In the genomic region with DNA sequence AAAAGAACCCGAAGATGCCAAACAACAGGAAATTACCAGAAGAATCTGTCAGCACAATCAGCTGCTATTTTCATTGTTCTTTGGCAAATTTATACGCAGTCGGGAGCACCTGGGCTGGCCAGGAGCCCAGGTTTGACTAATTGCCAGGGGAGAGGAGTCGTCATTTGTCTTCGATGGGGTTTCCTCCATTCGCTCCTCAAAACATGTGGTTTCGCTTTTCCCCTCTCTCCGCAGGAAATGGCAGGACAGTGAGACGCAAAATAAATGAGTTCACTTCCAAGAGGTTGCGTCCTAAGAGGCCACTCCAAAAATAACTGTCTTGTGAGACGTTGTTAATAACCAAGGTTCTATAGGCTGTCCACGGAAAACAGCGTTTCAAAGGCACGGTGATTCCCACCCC, we compare ENCODE assay signal across 8 mouse cellular contexts.
DNase-seq lines count a peak whose midpoint lies in the region; ATAC-seq lines count a peak whose summit lies in the region.

No protein-coding gene starts in this region.

- 47% methylated on average over 14 of the region's 14 CpGs for WGBS in hindbrain, embryonic 13.5 days
- 51% methylated on average over 14 of the region's 14 CpGs for WGBS in hindbrain, embryonic 11.5 days
- 23% methylated on average over 14 of the region's 14 CpGs for WGBS in kidney, embryonic 15.5 days
- 55% methylated on average over 14 of the region's 14 CpGs for WGBS in neural tube, embryonic 12.5 days
- WGBS in forebrain, embryonic 11.5 days = 61% methylated on average over 14 of the region's 14 CpGs
- 77% methylated on average over 14 of the region's 14 CpGs for WGBS in midbrain, embryonic 10.5 days

- no peak for DNase-seq in hindbrain, embryonic 11.5 days (ENCODE audit: low spot score)
- peak; percentile 28 for DNase-seq in heart, adult 8-10 months (ENCODE audit: low spot score)
- no peak for DNase-seq in forebrain, embryonic 11.5 days (ENCODE audit: low spot score)
- DNase-seq in midbrain, embryonic 10.5 days (ENCODE audit: low spot score) = no peak

- H3K27ac ChIP-seq in hindbrain, embryonic 13.5 days = no peak overlapping the region
- H3K27ac ChIP-seq in hindbrain, embryonic 11.5 days (ENCODE audit: low read depth, low read length) = no peak overlapping the region
- peak overlapping the region; percentile 45; the same call in 1 of the 2 replicates for H3K27ac ChIP-seq in kidney, embryonic 15.5 days
- no peak overlapping the region for H3K27ac ChIP-seq in neural tube, embryonic 12.5 days
- H3K27ac ChIP-seq in forebrain, embryonic 11.5 days (ENCODE audit: low read depth, low read length) = no peak overlapping the region
- no peak overlapping the region for H3K27ac ChIP-seq in midbrain, embryonic 10.5 days (replicated peaks)

- peaks cover 39% of the 10 kb centered on the region for H3K4me1 ChIP-seq in hindbrain, embryonic 13.5 days (replicated peaks)
- H3K4me1 ChIP-seq in hindbrain, embryonic 11.5 days (replicated peaks; ENCODE audit: control insufficient read depth, insufficient read depth, low read length) = peaks cover 2% of the 10 kb centered on the region; the same call in 1 of the 2 replicates
- peaks cover 28% of the 10 kb centered on the region for H3K4me1 ChIP-seq in kidney, embryonic 15.5 days
- peaks cover 18% of the 10 kb centered on the region for H3K4me1 ChIP-seq in neural tube, embryonic 12.5 days
- peaks cover 4% of the 10 kb centered on the region; the same call in 1 of the 2 replicates for H3K4me1 ChIP-seq in forebrain, embryonic 11.5 days (replicated peaks; ENCODE audit: control insufficient read depth, insufficient read depth, low read length)
- H3K4me1 ChIP-seq in midbrain, embryonic 10.5 days = peaks cover 28% of the 10 kb centered on the region

- H3K4me2 ChIP-seq in hindbrain, embryonic 13.5 days = 0 out of 2 replicates have a peak overlapping the region, but pooled peaks have one; percentile 28
- no peak overlapping the region for H3K4me2 ChIP-seq in hindbrain, embryonic 11.5 days (replicated peaks; ENCODE audit: low read depth, low read length)
- peak overlapping the region; percentile 59 for H3K4me2 ChIP-seq in kidney, embryonic 15.5 days
- H3K4me2 ChIP-seq in neural tube, embryonic 12.5 days (replicated peaks) = 0 out of 2 replicates have a peak overlapping the region, but pooled peaks have one; percentile 1
- no peak overlapping the region for H3K4me2 ChIP-seq in forebrain, embryonic 11.5 days (ENCODE audit: low read depth, low read length, severe bottlenecking)

- no peak for ATAC-seq in hindbrain, embryonic 13.5 days (ENCODE audit: low FRiP score)
- no peak for ATAC-seq in hindbrain, embryonic 11.5 days (ENCODE audit: low FRiP score)
- no peak for ATAC-seq in kidney, embryonic 15.5 days (replicated peaks; ENCODE audit: low FRiP score)
- no peak for ATAC-seq in neural tube, embryonic 12.5 days (ENCODE audit: low FRiP score, low read depth)
- no peak for ATAC-seq in granulocyte monocyte progenitor cell, adult 5-6 weeks (replicated peaks; ENCODE audit: poor library complexity, severe bottlenecking)
- no peak for ATAC-seq in forebrain, embryonic 11.5 days (replicated peaks; ENCODE audit: low FRiP score)

- no peak overlapping the region for H3K4me3 ChIP-seq in hindbrain, embryonic 13.5 days
- no peak overlapping the region for H3K4me3 ChIP-seq in hindbrain, embryonic 11.5 days (ENCODE audit: low read depth, low read length)
- peak overlapping the region; percentile 30 for H3K4me3 ChIP-seq in kidney, embryonic 15.5 days (replicated peaks)
- no peak overlapping the region for H3K4me3 ChIP-seq in neural tube, embryonic 12.5 days
- no peak overlapping the region for H3K4me3 ChIP-seq in forebrain, embryonic 11.5 days (ENCODE audit: low read depth, low read length)
- no peak overlapping the region for H3K4me3 ChIP-seq in midbrain, embryonic 10.5 days

- no peaks in the 10 kb centered on the region for H3K9me3 ChIP-seq in hindbrain, embryonic 13.5 days
- H3K9me3 ChIP-seq in hindbrain, embryonic 11.5 days (ENCODE audit: control insufficient read depth, low read length) = no peaks in the 10 kb centered on the region
- no peaks in the 10 kb centered on the region for H3K9me3 ChIP-seq in kidney, embryonic 15.5 days (replicated peaks)
- no peaks in the 10 kb centered on the region for H3K9me3 ChIP-seq in neural tube, embryonic 12.5 days
- H3K9me3 ChIP-seq in forebrain, embryonic 11.5 days (ENCODE audit: control insufficient read depth, low read length) = no peaks in the 10 kb centered on the region
- no peaks in the 10 kb centered on the region for H3K9me3 ChIP-seq in midbrain, embryonic 10.5 days (replicated peaks)

- H3K36me3 ChIP-seq in hindbrain, embryonic 13.5 days = no peaks in the 10 kb centered on the region
- H3K36me3 ChIP-seq in hindbrain, embryonic 11.5 days (ENCODE audit: control insufficient read depth, insufficient read depth, low read length) = no peaks in the 10 kb centered on the region
- H3K36me3 ChIP-seq in kidney, embryonic 15.5 days = no peaks in the 10 kb centered on the region
- H3K36me3 ChIP-seq in neural tube, embryonic 12.5 days = no peaks in the 10 kb centered on the region
- no peaks in the 10 kb centered on the region for H3K36me3 ChIP-seq in forebrain, embryonic 11.5 days (ENCODE audit: control insufficient read depth, insufficient read depth, low read length)
- H3K36me3 ChIP-seq in midbrain, embryonic 10.5 days = no peaks in the 10 kb centered on the region

- peaks cover 7% of the 10 kb centered on the region for H3K27me3 ChIP-seq in hindbrain, embryonic 13.5 days
- 0 out of 2 replicates have a peak, but pooled peaks cover 8% of the 10 kb centered on the region for H3K27me3 ChIP-seq in hindbrain, embryonic 11.5 days (ENCODE audit: control insufficient read depth, insufficient read depth, low read length)
- H3K27me3 ChIP-seq in kidney, embryonic 15.5 days = peaks cover 53% of the 10 kb centered on the region
- no peaks in the 10 kb centered on the region for H3K27me3 ChIP-seq in neural tube, embryonic 12.5 days (replicated peaks)
- peaks cover 7% of the 10 kb centered on the region for H3K27me3 ChIP-seq in forebrain, embryonic 11.5 days (ENCODE audit: control insufficient read depth, insufficient read depth, low read length)
- peaks cover 90% of the 10 kb centered on the region for H3K27me3 ChIP-seq in midbrain, embryonic 10.5 days (ENCODE audit: low read depth, poor library complexity, severe bottlenecking)

- H3K9ac ChIP-seq in hindbrain, embryonic 13.5 days = no peak overlapping the region
- H3K9ac ChIP-seq in hindbrain, embryonic 11.5 days (ENCODE audit: low read depth, low read length) = no peak overlapping the region
- no peak overlapping the region for H3K9ac ChIP-seq in kidney, embryonic 15.5 days
- H3K9ac ChIP-seq in neural tube, embryonic 12.5 days = no peak overlapping the region
- H3K9ac ChIP-seq in forebrain, embryonic 11.5 days (ENCODE audit: low read length) = no peak overlapping the region

Comparison
In these comparisons a context has a peak if more than half of its experiments do, and no peak if none do; other contexts are left out.
1. H3K4me2 ChIP-seq: peak in hindbrain, embryonic 13.5 days (single experiment), kidney, embryonic 15.5 days (single experiment) and neural tube, embryonic 12.5 days (single experiment); none in hindbrain, embryonic 11.5 days (single experiment) and forebrain, embryonic 11.5 days (single experiment).